Mouse (Mus musculus) limb, embryonic 13.5 days (tissue): ENCODE data around the gene Slc38a4. TPM values are rescaled to one million over a fixed set of nuclear protein-coding genes. Genes with fewer than 3 reads are reported as not detected.

Experiments
- ATAC-seq: fragments of 200-750 bp; cut with Nextera tagmentation; 2 replicates; pipeline ENCODE4 v1.8.0; 2017; ENCODE audit warnings: low read depth, moderate number of reproducible peaks, moderate TSS enrichment; ENCODE audit not compliant: low FRiP score
- H3K27ac ChIP-seq: fragments of 300-500 bp; sonication (generic); 2 replicates; pipeline ENCODE4 v1.5.1; 2015; ENCODE audit warnings: inconsistent platforms, mild to moderate bottlenecking, moderate library complexity
- H3K27me3 ChIP-seq: fragments of 300-500 bp; sonication (generic); 2 replicates; pipeline ENCODE4 v1.6.1; 2015; ENCODE audit warnings: mild to moderate bottlenecking, inconsistent platforms
- H3K36me3 ChIP-seq: fragments of 300-500 bp; sonication (generic); 2 replicates; pipeline ENCODE4 v1.6.1; 2015; ENCODE audit warnings: inconsistent platforms, mild to moderate bottlenecking, moderate library complexity
- H3K4me1 ChIP-seq: fragments of 300-500 bp; sonication (generic); 2 replicates; pipeline ENCODE4 v1.6.1; 2015; ENCODE audit warnings: inconsistent platforms
- H3K4me2 ChIP-seq: fragments of 300-500 bp; sonication (generic); replicated peaks from 2 replicates; pipeline ENCODE4 v1.6.1; 2015; ENCODE audit warnings: inconsistent platforms, mild to moderate bottlenecking, moderate library complexity
- H3K4me3 ChIP-seq: fragments of 300-500 bp; sonication (generic); 2 replicates; pipeline ENCODE4 v1.5.1; 2015; ENCODE audit warnings: moderate library complexity, mild to moderate bottlenecking, inconsistent platforms
- H3K9ac ChIP-seq: fragments of 300-500 bp; sonication (generic); 2 replicates; pipeline ENCODE4 v1.6.1; 2015; ENCODE audit warnings: mild to moderate bottlenecking, inconsistent platforms
- H3K9me3 ChIP-seq: fragments of 300-500 bp; sonication (generic); 2 replicates; pipeline ENCODE4 v1.6.1; 2016; ENCODE audit warnings: inconsistent platforms
- WGBS: fragments of 180-500 bp; shearing (Covaris S2); methylation state at CpG from one replicate; pipeline ENCODE4 v1.1.7; 2015; 5-methylcytosine and 5-hydroxymethylcytosine counted together
- polyA plus RNA-seq: library from polyadenylated mRNA; unstranded; fragments of >200 nt; fragmentation: Nextera tagmentation; extraction: Ambion mirVana; gene quantifications from 2 replicates; pipeline ENCODE4 v1.2.1, GENCODE M21; 2015

Slc38a4 gene
- polyA plus RNA-seq, 1 experiment from 2014 or later: 85.9 TPM

GRCm38 (mm10) chr15:97029064-97029791 is 26.5 kb downstream of the Slc38a4 start:
- Histone ChIP-seq H3K9me3 (no peaks in the 10 kb centered on the region), H3K4me3 (no peak overlapping the region), H3K27ac (no peak overlapping the region), H3K9ac (no peak overlapping the region), H3K27me3 (no peaks in the 10 kb centered on the region), H3K36me3 (no peaks in the 10 kb centered on the region), H3K4me1 (peaks cover 6% of the 10 kb centered on the region), H3K4me2 (no peak overlapping the region)
- no peak for ATAC-seq
- 87% methylated on average over 9 of the region's 9 CpGs for WGBS

DNA sequence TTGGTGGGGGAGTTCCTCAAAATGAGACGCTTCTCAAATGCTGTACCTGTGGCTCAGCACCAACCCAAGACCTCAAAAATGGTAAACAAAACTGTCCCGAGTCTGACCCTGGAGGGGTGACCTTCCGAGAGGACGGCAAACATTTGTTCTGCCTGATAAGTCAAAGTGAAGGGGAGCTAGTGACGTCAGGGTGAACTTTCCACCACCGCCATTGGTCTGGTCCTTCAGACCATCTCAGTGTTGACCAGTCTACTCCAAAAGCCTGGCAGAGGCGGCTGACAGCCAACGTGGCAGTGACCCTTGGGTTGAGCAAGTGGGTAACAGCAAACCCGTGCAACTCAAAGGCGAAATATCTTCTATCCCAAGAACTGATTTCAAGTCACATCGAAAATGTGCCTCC is 27.1 kb downstream of the Slc38a4 start:
- Histone ChIP-seq H3K4me2 (no peak overlapping the region), H3K36me3 (no peaks in the 10 kb centered on the region), H3K27ac (no peak overlapping the region), H3K9ac (no peak overlapping the region), H3K9me3 (no peaks in the 10 kb centered on the region), H3K27me3 (no peaks in the 10 kb centered on the region), H3K4me3 (no peak overlapping the region), H3K4me1 (peaks cover 4% of the 10 kb centered on the region)
- 83% methylated on average over 11 of the region's 11 CpGs for WGBS
- no peak for ATAC-seq

DNA sequence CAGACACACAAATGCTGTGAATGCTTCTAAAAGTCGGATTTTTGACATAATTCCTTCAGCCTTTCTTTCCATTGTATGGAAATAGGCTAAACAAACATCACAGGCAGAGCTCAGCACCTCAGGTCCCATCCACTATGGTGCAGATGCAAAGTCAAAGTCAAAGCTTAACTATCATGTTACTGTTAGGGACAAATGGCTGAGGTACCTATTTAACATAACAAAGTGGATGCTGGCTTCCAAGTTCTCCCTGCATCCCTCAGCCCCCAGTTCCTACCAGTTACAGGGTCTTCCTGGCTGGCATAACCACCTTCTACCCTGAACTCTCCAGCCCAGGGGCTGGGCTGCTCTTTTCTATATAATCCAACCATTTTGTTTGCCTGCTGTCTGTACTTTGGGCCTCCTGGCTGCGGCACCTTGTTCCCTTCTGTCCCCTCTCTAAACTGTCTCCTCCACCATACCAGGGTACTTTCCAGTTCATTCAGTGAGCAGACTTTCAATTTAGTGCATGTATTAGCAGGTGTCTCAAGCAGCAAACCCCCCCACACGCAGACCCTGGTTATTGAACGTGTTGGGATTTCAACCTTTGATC is 27.6 kb downstream of the Slc38a4 start:
- Histone ChIP-seq H3K9me3 (no peaks in the 10 kb centered on the region), H3K4me1 (no peaks in the 10 kb centered on the region), H3K27ac (no peak overlapping the region), H3K4me2 (no peak overlapping the region), H3K36me3 (no peaks in the 10 kb centered on the region), H3K4me3 (no peak overlapping the region), H3K9ac (no peak overlapping the region), H3K27me3 (no peaks in the 10 kb centered on the region)
- ATAC-seq: no peak
- 55% methylated on average over 4 of the region's 4 CpGs for WGBS

DNA sequence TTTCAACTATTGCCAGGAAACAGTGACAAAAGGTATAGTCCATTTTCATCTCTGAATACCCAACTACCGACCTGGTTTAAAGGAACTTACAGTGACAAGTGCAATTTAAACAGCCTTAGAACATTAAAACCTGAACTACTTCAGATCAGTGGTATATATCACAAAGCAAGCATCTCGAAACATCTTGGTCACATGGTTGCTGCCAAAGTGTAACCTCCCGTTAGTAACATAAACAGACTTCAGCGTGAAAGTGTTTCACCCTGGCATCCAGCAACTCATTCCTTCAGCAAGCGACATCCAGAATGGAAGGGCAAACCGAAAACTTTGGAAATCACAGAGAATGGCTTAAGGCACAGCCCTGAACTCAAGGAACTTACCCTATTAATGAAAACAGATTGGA is 29.1 kb downstream of the Slc38a4 start:
- Histone ChIP-seq H3K4me2 (no peak overlapping the region), H3K9ac (no peak overlapping the region), H3K4me1 (no peaks in the 10 kb centered on the region), H3K9me3 (no peaks in the 10 kb centered on the region), H3K36me3 (no peaks in the 10 kb centered on the region), H3K27ac (no peak overlapping the region), H3K27me3 (no peaks in the 10 kb centered on the region), H3K4me3 (no peak overlapping the region)
- no peak for ATAC-seq
- WGBS: 80% methylated on average over 6 of the region's 6 CpGs

GRCm38 (mm10) chr15:97022764-97023163 is 33.0 kb downstream of the Slc38a4 start:
- 62% methylated on average over 4 of the region's 6 CpGs for WGBS
- Histone ChIP-seq H3K9me3 (no peaks in the 10 kb centered on the region), H3K4me1 (no peaks in the 10 kb centered on the region), H3K27me3 (no peaks in the 10 kb centered on the region), H3K4me3 (no peak overlapping the region), H3K4me2 (no peak overlapping the region), H3K9ac (no peak overlapping the region), H3K27ac (no peak overlapping the region), H3K36me3 (no peaks in the 10 kb centered on the region)
- no peak for ATAC-seq

DNA sequence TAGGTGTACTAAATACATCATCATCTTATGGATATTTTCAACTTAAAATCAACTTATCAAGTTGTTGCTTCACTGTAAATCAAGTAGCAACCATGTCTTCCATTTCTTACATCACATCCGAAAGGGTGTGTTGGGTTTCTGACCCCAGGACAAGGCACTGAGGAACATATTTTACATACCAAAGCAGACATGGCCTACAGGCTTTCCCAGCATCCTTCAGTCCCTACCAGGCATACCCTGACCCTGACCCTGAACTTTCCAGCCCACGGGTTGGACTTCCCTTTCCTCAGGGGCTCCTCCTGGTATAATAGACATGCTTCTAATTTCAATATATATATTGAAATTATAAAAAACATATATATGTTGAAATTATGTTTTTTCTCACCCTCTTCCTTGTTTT is 33.5 kb downstream of the Slc38a4 start:
- Histone ChIP-seq H3K4me3 (no peak overlapping the region), H3K36me3 (no peaks in the 10 kb centered on the region), H3K9ac (no peak overlapping the region), H3K27me3 (no peaks in the 10 kb centered on the region), H3K4me2 (no peak overlapping the region), H3K4me1 (no peaks in the 10 kb centered on the region), H3K9me3 (no peaks in the 10 kb centered on the region), H3K27ac (no peak overlapping the region)
- 87% methylated on average over 2 of the region's 2 CpGs for WGBS
- no peak for ATAC-seq

GRCm38 (mm10) chr15:97020221-97020620 is 35.5 kb downstream of the Slc38a4 start:
- H3K27ac ChIP-seq: no peak overlapping the region
- no peak overlapping the region for H3K4me2 ChIP-seq
- H3K27me3 ChIP-seq: no peaks in the 10 kb centered on the region
- 92% methylated on average over 6 of the region's 6 CpGs for WGBS
- no peak overlapping the region for H3K9ac ChIP-seq
- H3K9me3 ChIP-seq: no peaks in the 10 kb centered on the region
- no peak for ATAC-seq
- peaks cover 9% of the 10 kb centered on the region for H3K36me3 ChIP-seq
- no peak overlapping the region for H3K4me3 ChIP-seq
- H3K4me1 ChIP-seq: no peaks in the 10 kb centered on the region

DNA sequence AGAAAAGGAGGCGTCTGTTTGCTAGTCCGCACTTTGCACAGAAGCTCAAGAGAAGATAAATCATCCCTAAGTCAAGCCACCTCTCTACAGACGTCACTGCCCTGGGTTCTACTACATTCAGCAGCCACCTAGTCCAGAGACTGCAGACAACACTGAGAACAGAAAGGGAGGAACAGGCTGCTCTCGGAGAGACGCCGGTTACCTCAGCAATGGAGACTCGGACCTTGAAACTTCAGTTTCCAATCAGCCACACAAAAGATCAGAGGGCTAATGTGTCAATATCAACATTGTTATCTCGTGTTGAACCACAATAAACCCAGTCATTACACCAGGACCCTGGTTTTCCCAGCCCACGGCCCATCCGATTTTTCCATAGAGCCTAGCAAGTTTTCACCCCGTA is 36.4 kb downstream of the Slc38a4 start:
- 83% methylated on average over 11 of the region's 11 CpGs for WGBS
- no peak overlapping the region for H3K27ac ChIP-seq

DNA sequence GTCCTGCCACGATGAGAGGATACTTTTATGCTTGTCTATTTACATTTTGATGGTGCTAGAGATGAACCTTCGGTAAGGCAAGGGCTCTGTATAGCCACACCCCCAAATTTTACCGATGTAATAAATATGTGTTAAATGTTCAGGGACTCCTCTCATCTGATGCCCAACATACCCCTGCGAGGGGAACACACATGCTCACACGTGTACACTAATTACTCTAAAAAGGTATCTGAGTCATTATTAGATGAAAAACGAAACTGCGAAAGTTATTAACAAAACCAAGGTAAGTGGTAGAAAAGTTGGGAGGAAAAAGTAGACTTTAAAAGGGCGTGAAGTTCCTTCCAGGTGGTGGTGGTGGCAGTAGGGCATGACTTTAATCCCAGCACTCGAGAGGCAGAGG is 38.6 kb downstream of the Slc38a4 start:
- Histone ChIP-seq H3K9me3 (no peaks in the 10 kb centered on the region), H3K27me3 (no peaks in the 10 kb centered on the region), H3K9ac (no peak overlapping the region), H3K4me3 (no peak overlapping the region), H3K27ac (no peak overlapping the region), H3K36me3 (peaks cover 17% of the 10 kb centered on the region), H3K4me2 (no peak overlapping the region), H3K4me1 (no peaks in the 10 kb centered on the region)
- WGBS: 90% methylated on average over 9 of the region's 9 CpGs
- no peak for ATAC-seq

More for the DNA sequence above, 36.4 kb downstream of the Slc38a4 start:
- Histone ChIP-seq H3K4me2 (no peak overlapping the region), H3K27me3 (no peaks in the 10 kb centered on the region), H3K36me3 (peaks cover 11% of the 10 kb centered on the region), H3K4me1 (no peaks in the 10 kb centered on the region), H3K9me3 (no peaks in the 10 kb centered on the region), H3K9ac (no peak overlapping the region), H3K4me3 (no peak overlapping the region)
- no peak for ATAC-seq

DNA sequence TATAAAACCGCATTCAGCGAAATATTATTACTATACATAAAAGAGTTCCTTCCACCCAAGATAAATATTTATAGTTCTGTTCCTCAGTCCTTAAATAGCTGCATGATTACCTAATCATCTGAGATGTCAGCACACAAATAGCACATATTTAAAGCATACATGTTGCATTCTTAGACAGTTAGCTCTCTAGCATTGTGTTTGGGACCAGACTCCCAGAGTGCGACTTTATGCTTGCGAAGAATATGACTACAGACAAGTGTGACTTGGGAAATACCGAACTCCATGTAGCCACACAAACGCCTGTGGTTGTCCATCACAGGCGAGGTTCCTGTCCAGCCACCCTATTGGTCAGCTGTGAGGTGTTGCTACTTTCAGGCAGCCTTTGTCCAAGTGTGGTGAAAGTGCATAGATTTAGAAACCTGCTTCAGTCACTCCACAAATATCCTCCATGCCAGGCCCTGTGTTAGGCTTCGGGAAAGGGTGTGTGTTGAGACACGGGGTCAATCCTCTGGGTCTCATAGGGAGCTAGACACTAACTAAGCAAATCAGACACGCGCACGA is 40.6 kb downstream of the Slc38a4 start:
- H3K4me3 ChIP-seq: no peak overlapping the region
- WGBS: 87% methylated on average over 12 of the region's 12 CpGs
- H3K9ac ChIP-seq: no peak overlapping the region
- no peak overlapping the region for H3K4me2 ChIP-seq
- no peaks in the 10 kb centered on the region for H3K4me1 ChIP-seq
- no peaks in the 10 kb centered on the region for H3K27me3 ChIP-seq
- peaks cover 29% of the 10 kb centered on the region for H3K36me3 ChIP-seq
- no peak for ATAC-seq
- H3K27ac ChIP-seq: no peak overlapping the region
- H3K9me3 ChIP-seq: no peaks in the 10 kb centered on the region

DNA sequence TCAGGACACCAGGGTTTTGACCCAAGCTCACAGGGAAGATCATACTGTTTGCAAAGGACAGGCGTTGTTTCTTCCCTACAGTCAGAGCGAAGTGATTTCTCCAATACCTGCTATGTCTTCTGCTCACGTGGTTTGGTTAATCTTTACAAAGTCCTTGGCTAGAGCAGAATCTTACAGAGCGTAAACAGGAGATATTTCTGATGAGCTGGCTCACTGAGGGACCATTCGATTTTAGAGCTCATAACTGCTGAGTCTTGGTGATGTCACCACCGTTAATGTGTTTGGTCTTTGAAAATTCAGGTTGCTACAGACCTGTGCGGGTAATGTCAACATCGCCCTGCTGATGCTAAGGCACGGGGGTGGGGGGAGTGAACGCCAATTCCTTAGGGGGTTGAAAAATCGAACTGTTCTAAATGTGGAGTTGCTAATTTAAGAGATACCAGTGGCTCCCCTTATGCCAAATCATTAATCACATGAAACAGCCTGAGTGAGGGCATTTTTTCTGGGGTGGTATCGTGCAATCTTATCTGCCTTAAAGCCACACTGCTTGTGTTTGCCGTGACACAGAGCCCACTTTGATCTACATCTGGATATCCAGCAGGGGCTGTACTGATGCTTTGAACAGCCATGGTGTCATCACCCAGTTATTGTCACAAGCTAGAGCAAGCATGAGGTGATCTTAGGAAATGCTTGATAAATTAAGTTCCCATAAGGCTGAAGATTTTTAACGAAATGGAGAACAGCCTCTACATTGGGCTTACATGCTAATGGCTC is 44.0 kb downstream of the Slc38a4 start:
- Histone ChIP-seq H3K4me2 (no peak overlapping the region), H3K27ac (no peak overlapping the region), H3K36me3 (peaks cover 43% of the 10 kb centered on the region), H3K4me1 (no peaks in the 10 kb centered on the region), H3K4me3 (no peak overlapping the region), H3K9me3 (no peaks in the 10 kb centered on the region), H3K9ac (no peak overlapping the region), H3K27me3 (no peaks in the 10 kb centered on the region)
- no peak for ATAC-seq
- WGBS: 86% methylated on average over 14 of the region's 14 CpGs

DNA sequence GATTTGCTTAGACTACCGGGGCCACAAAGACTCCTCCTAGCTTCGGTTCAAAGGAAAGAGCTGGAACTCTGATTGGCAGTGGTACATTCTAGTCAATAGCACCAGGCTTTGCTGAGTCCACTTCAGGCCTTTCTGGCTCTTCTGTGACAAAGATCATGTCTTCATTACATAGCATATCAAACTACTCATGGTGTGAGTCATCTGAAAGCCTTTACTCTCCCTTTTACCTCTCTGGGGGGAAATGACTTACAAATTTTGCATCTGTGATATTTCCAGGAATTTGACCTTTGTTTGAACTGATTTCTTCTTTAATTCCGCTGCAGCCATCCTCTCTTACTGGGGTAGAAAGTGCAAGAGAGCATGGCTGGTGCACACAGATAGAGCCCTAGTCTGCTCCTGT is 46.5 kb downstream of the Slc38a4 start:
- no peak overlapping the region for H3K27ac ChIP-seq
- H3K4me3 ChIP-seq: no peak overlapping the region
- no peak for ATAC-seq
- no peak overlapping the region for H3K9ac ChIP-seq
- H3K27me3 ChIP-seq: no peaks in the 10 kb centered on the region
- H3K4me1 ChIP-seq: peaks cover 5% of the 10 kb centered on the region
- WGBS: 84% methylated on average over 3 of the region's 3 CpGs
- H3K9me3 ChIP-seq: no peaks in the 10 kb centered on the region
- no peak overlapping the region for H3K4me2 ChIP-seq
- peaks cover 42% of the 10 kb centered on the region for H3K36me3 ChIP-seq
